Mouse (Mus musculus) WW6 (cell line): ENCODE data around the gene Lpin1.
A peak's percentile ranks its signal among the peaks of the same experiment; 100 is the strongest.

Source experiments
- DNase-seq: peaks from one replicate; pipeline ENCODE4 v3.0.0-alpha.2; 2013; ENCODE audit warnings: low read depth, low spot score

The Lpin1 gene

GRCm38 (mm10) chr12:16571278-16571677 is 39.5 kb downstream of the Lpin1 start:
- DNase-seq, result no peak

GRCm38 (mm10) chr12:16570371-16571060 is 40.2 kb downstream of the Lpin1 start:
- DNase-seq, result no peak

GRCm38 (mm10) chr12:16568936-16569650 is 41.7 kb downstream of the Lpin1 start:
- DNase-seq, result no peak

- no peak for DNase-seq
Measured at GRCm38 (mm10) chr12:16568496-16568895, 42.3 kb downstream of the Lpin1 start.

- no peak for DNase-seq
Measured at GRCm38 (mm10) chr12:16568090-16568489, 42.7 kb downstream of the Lpin1 start.

GRCm38 (mm10) chr12:16563427-16563826 is 47.3 kb downstream of the Lpin1 start:
- peak; percentile 11 for DNase-seq

- DNase-seq, result no peak
Measured at GRCm38 (mm10) chr12:16562647-16563046, 48.1 kb downstream of the Lpin1 start.

GRCm38 (mm10) chr12:16562181-16562580 is 48.6 kb downstream of the Lpin1 start:
- no peak for DNase-seq

GRCm38 (mm10) chr12:16557271-16557670 is 53.5 kb downstream of the Lpin1 start:
- no peak for DNase-seq

GRCm38 (mm10) chr12:16554171-16554570 is 56.6 kb downstream of the Lpin1 start:
- no peak for DNase-seq

- DNase-seq, result no peak
Measured at GRCm38 (mm10) chr12:16552108-16552771, 58.5 kb downstream of the Lpin1 start.

GRCm38 (mm10) chr12:16550983-16551454 is 59.7 kb downstream of the Lpin1 start:
- no peak for DNase-seq

GRCm38 (mm10) chr12:16548824-16549375 is 61.9 kb downstream of the Lpin1 start:
- no peak for DNase-seq

GRCm38 (mm10) chr12:16541606-16542005 is 69.2 kb downstream of the Lpin1 start:
- no peak for DNase-seq

- no peak for DNase-seq
Measured at GRCm38 (mm10) chr12:16540712-16541111, 70.1 kb downstream of the Lpin1 start.

- no peak for DNase-seq
Measured at GRCm38 (mm10) chr12:16539965-16540661, 70.7 kb downstream of the Lpin1 start.

- no peak for DNase-seq
Measured at GRCm38 (mm10) chr12:16533331-16533828, 77.4 kb downstream of the Lpin1 start.

- DNase-seq, result no peak
Measured at GRCm38 (mm10) chr12:16532860-16533230, 77.9 kb downstream of the Lpin1 start.

- DNase-seq, result no peak
Measured at GRCm38 (mm10) chr12:16531956-16532859, 78.6 kb downstream of the Lpin1 start.

- DNase-seq, result no peak
Measured at GRCm38 (mm10) chr12:16528650-16529049, 82.1 kb downstream of the Lpin1 start.
